Mouse (Mus musculus): ENCODE measurements around the gene Mrps10.
A peak's percentile ranks its signal among the peaks of the same experiment; 100 is the strongest.

The Mrps10 gene

DNA sequence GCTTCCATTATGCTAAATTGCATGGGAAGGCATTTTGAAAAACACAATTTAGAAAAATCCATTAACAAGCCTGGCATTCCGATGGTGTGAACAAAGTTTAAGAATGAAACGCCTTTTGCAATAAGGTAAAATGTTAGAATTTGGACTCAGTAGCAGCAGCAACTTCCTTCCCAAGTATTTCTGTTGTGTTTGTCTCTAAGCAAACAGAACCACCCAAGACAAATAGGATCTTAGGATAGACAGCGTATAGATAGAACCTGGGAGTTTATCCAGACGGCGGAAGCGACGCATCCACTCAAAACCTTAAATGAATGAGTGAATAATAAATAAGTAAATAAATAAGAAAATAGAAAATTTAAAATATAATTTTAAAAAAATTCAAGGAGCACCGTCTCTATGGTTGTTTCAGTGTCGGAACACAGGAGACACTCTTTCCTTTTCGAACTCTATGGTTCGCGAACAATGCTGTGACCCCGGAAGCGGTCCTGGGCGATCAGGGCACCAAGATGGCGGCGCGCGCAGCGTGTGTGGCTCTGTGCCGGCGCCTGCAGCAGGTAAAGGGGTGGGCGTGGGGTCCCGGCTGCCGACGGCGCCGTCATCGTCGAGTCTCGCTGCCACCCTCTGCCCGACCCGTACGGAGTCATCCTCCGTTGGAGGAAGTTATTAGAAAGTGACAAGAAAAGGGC is at the start of gene Mrps10:
Mrps10 (plus strand) TSS at position 487 of the 686 bp plus-strand sequence.
- peak; percentile 46 for DNase-seq (ENCODE audit: low read depth)

GRCm38 (mm10) chr17:47318972-47319625 is 49.6 kb upstream of the Mrps10 start:
- DNase-seq (ENCODE audit: low read depth): no peak

DNA sequence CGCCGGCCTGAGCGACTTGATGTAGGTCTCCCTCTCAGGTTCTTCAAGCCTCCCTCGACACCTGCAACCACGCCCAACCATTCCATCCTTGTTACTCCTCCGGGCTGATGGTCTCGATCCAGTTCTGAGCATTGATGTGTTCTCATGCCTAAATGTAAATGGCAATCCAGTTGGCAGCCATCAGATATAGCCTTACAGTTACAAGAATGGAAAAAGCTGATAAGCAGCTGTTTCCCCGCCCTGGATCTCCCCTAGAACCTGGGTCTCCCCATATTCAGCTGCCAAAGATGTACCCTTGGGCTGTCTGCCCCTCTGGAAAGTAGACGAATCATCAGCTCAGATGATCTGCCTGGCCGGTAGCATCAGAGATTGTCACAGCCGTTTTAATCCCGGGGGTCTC is 48.9 kb upstream of the Mrps10 start:
- DNase-seq (ENCODE audit: low read depth): no peak

- no peak for DNase-seq (ENCODE audit: low read depth)
Measured at GRCm38 (mm10) chr17:47322128-47322990, 46.3 kb upstream of the Mrps10 start.

DNA sequence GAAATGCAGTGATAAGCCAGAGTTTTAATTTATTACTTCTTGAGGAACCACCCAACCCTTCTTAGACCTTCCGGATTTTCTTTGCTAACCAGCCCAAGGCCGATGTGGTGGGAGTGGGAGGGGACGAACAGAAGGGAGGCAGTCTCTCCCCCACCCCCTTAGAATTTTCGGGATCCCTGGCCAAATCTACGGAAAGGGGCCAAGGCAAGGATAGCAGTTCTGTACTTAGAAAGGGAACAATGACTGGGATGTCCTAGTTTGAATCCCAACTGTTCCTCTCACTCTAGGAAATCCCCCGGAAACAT is 45.7 kb upstream of the Mrps10 start:
- no peak for DNase-seq (ENCODE audit: low read depth)

DNA sequence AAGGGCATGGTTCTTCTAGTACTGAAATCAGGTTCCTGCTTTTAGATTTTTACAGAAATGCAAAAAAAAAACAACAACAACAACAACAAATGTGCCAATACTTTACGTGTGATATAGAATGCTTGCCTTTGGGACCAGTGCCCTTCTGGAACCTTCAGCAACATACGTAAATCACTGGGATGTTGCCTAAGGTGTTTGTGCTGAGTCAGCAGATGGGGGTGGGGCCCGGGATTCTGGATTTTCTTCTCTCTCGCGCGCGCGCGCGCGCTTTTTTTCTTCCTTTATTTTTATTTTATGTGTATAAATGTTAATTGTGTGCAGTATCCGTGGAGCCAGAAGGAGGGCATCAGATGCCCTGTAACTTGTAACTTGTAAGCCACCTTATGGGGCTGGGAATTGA is 41.1 kb upstream of the Mrps10 start:
- no peak for DNase-seq (ENCODE audit: low read depth)

DNA sequence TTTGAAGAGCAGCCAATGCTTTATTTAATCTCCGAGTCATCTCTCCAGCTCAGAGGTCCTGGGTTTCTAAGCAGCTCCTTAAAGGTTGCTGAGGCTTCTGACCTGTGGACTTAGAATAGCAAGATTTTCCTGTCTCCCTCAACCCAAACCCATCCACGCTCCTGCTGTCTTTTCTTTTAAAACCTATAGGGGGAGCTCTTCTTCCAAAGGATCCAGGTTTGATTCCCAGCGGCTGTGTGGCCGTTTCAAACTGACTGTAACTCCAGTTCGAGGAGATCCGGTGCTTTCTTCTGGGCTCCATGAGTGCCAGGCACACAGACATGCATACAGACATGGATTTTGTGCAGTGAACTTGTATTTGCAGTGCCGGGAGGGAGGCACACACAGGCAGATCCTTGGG is 40.7 kb upstream of the Mrps10 start:
- DNase-seq (ENCODE audit: low read depth): no peak

DNA sequence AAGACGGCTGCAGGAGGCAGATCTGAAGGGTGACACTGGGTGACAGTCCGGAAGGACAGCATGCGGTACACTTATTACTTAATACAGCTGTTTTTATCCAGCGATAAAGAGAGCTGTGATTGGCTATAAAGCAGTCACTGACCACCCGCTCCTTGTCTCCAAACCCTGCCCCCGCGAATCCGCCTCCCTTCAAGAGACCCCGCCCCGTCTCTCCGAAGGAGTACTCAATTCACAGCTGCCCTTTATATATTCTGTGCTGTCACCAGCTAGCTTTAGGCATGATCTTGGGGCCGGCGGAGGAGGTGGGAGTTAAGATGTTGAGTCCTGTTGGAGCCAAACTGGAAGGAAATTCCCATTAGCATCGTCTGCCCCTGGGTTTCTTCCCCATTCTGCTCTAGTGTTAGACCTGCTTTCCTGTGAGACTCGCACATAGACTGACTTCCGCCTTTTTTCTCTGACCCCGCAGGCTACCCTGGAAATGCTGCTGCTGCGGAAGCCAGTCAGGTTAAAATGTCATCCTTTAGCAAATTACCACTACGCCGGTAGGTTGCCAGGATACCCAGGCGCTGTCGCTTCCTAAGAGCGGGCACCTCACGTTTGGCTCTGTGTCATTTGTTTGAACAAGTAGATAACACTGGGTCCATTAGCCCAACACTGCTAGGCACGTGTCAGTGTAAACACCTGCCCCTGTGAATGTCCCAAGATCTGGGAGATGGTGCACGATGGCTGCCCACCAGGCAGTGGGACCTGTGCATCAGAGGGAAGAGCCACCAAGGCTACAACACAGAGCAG is 39.9 kb upstream of the Mrps10 start:
- no peak for DNase-seq (ENCODE audit: low read depth)

- DNase-seq (ENCODE audit: low read depth): no peak
Measured at GRCm38 (mm10) chr17:47330616-47331015, 38.1 kb upstream of the Mrps10 start.

GRCm38 (mm10) chr17:47332001-47332611 is 36.6 kb upstream of the Mrps10 start:
- DNase-seq (ENCODE audit: low read depth): no peak

- DNase-seq (ENCODE audit: low read depth): peak; percentile 18
Measured at GRCm38 (mm10) chr17:47332664-47333063, 36.0 kb upstream of the Mrps10 start.

GRCm38 (mm10) chr17:47333409-47333808 is 35.3 kb upstream of the Mrps10 start:
- no peak for DNase-seq (ENCODE audit: low read depth)

- no peak for DNase-seq (ENCODE audit: low read depth)
Measured at GRCm38 (mm10) chr17:47343121-47343520, 25.6 kb upstream of the Mrps10 start.

DNA sequence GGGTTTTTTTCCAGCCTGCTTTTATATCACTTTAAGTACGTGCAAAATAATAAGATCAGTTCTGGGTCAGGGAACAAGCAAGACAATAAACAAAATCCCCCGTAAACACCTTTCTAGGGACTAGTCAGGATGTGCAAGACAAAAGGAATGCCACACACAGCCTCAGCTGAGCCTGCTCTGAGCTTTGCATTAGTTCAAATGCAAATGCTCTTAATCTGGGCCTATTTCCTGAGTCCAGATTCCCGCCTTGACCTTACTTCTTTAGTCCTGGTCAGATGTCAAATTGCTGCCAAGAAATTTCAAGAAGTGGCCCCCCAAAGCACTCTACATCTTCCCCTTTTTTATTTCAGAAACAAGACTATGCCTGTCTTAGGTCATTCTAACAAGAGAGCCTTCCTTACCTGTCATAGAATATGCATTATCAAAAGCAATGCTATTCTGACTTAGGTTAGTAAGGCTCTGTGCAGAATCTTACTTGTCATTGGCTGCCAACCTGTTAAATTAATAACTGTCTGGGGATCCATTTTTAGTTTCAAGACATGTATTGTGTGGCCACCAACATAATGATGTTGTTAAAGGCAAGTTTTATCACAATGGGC is 18.9 kb upstream of the Mrps10 start:
- no peak for DNase-seq (ENCODE audit: low read depth)

DNA sequence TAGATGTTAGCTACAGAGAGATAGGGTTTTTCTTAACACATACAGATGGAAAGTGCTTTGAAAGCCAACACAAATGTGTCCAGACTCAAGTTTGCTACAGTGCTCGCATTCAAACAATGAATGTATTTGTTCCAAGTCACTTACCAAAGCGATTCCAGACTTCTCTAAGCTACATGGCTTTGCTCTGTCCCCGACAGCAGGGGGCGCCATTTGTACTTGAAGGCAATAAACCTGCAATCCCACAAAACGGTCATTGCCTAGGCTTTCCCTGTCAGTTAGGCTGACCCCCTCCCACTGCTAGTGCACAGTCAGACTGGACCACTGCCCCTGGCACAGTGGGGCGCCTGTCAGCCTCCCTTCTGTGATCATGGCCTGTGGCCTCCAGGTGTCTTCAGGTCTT is 8.7 kb upstream of the Mrps10 start:
- DNase-seq (ENCODE audit: low read depth): no peak

DNA sequence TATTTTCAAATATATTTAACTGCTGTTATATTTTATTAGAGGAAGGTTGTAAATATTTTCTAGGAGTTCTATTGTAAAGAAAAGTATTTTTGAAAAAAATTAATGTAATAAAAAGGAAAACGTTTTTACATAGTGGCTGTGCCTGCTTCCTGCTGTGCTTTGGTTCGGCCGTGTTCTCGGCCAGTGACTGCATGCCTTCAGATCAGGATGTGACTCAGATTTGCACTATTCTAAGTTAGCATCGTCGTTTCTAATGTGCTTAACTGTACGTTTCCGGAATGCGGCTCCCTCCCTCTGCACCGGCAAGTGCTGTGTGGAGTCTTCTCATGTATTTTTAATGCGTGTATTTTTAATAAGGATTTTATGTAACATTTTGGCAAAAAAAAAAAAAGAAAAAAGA is 7.3 kb upstream of the Mrps10 start:
- DNase-seq (ENCODE audit: low read depth): no peak

DNA sequence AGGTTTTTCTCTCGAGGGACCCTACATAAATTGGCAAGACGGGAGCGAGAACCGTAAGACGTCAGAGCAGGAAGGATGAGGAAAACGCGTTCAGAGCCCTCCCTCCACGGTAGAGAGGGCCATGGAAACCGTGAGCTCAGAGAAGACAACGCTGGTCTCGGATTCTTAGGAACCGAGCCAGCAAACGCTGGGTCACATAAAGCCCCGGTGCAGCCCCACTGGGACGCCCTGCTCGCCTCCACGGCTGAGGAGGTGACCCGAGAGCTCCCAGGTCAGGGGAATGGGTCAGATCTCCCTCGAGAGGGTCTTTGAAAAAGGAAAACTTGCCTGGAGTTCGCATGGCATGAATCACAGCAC is 378 bp downstream of the Mrps10 start:
- no peak for DNase-seq (ENCODE audit: low read depth)

GRCm38 (mm10) chr17:47371451-47371850 is 2.8 kb downstream of the Mrps10 start:
- DNase-seq (ENCODE audit: low read depth): peak; percentile 31

GRCm38 (mm10) chr17:47373991-47374390 is 5.3 kb downstream of the Mrps10 start:
- no peak for DNase-seq (ENCODE audit: low read depth)

- no peak for DNase-seq (ENCODE audit: low read depth)
Measured at GRCm38 (mm10) chr17:47376779-47377280, 8.1 kb downstream of the Mrps10 start.

DNA sequence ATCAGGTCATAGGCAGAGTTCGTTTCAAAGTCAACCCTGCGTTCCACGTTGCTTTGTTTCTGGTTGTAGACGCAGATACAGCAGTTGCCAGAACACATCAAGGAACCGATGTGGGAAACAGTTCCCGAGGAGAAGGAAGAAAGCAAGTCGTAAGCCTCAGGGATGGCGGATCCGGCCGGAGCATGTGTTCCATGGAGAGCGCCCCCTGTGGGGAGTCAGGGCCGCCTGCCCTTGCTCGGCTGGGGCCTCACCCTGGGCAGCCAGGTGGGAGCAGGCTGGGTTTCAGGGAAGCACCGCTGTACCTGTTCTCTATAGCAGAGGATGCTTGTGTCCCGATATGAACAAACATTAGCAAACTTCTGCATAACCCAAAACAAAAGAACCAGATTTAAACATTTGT is 9.4 kb downstream of the Mrps10 start:
- DNase-seq (ENCODE audit: low read depth): no peak
